Mouse (Mus musculus): Measurements from ENCODE around the gene Lrrc66. TPM values are rescaled to one million over a fixed set of nuclear protein-coding genes. Genes with fewer than 3 reads are reported as not detected.

Lrrc66 gene
- polyA plus RNA-seq, 1 experiment = 8.0 TPM

DNA sequence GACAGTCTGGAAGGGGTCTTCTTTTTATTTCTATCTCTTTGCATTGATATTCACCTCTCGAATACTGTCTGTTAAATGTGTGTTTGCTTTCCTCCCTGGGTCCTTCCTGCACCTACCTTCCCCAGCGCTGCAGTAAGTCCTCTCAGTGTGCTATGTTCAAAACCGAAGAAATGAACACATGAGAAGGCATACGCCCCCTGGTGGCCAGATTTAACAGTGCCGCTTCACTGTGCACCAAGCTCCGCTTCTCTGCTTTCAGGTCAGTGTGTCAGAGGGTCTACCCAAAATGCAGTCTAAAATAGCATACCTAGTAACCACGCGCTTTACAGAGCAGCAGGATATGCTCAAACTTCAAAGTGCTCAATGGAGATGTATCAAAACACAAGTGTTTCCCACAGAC lies 815 bp upstream of the Lrrc66 start:
- peak; percentile 75 for DNase-seq
- whole genome bisulfite sequencing = 56% methylated on average over 8 of the region's 8 CpGs
- no peaks in the 10 kb centered on the region for H3K27me3 ChIP-seq (replicated peaks; ENCODE audit: control insufficient read depth, insufficient read depth, low read length)
- H3K4me3 ChIP-seq (ENCODE audit: insufficient read depth, low read depth, low read length) = no peak overlapping the region
- no peaks in the 10 kb centered on the region for H3K4me1 ChIP-seq (ENCODE audit: control insufficient read depth, insufficient read depth, low read length)
- TF ChIP-seq POLR2A (IDR thresholded peaks at IDR 0.05; ENCODE audit: low read depth, low read length) (no peak), CTCF (conservative IDR thresholded peaks at IDR 0.05; ENCODE audit: insufficient read depth, insufficient read length, low read depth, low read length) (peak; percentile 80)
- no peaks in the 10 kb centered on the region for H3K36me3 ChIP-seq (ENCODE audit: control insufficient read depth, insufficient read depth, low read length)
- no peak overlapping the region for H3K27ac ChIP-seq (ENCODE audit: insufficient read depth, low read depth, low read length)

DNA sequence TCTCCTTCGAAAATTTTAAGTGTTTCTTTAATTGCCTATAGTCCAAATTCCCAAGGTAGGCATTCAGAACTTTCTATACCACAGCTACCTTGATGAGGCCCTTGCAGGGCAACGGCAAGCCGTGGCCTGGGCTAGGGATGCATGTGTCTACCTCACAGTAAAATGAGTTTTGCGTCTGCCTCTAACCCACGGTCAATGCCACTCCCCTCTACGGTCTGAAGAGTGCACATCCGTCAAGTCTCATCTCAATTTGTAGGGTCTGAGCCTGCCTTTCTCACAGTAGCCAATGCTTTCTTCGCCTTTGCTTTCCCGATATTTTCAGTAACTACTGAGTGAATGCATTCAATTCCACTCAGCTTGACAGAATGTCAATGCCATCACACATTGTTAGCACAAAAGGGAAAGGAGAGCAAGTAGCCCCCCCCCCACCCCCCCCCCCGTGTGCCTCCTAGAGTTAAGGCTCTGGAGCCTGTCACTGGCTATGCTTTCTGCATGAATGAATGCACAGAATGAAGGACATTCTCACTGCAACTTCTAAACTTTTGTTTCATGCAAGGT lies 1.2 kb downstream of the Lrrc66 start:
- no peaks in the 10 kb centered on the region for H3K4me1 ChIP-seq (ENCODE audit: control insufficient read depth, insufficient read depth, low read length)
- no peak for DNase-seq
- 64% methylated on average over 10 of the region's 10 CpGs for WGBS
- H3K27ac ChIP-seq (ENCODE audit: insufficient read depth, low read depth, low read length) = peak overlapping the region; percentile 69; the same call in 1 of the 2 replicates
- H3K36me3 ChIP-seq (ENCODE audit: control insufficient read depth, insufficient read depth, low read length) = no peaks in the 10 kb centered on the region
- no peaks in the 10 kb centered on the region for H3K27me3 ChIP-seq (replicated peaks; ENCODE audit: control insufficient read depth, insufficient read depth, low read length)
- TF ChIP-seq POLR2A (IDR thresholded peaks at IDR 0.05; ENCODE audit: low read depth, low read length) (no peak), CTCF (conservative IDR thresholded peaks at IDR 0.05; ENCODE audit: insufficient read depth, insufficient read length, low read depth, low read length) (no peak)
- H3K4me3 ChIP-seq (ENCODE audit: insufficient read depth, low read depth, low read length) = peak overlapping the region; percentile 36

DNA sequence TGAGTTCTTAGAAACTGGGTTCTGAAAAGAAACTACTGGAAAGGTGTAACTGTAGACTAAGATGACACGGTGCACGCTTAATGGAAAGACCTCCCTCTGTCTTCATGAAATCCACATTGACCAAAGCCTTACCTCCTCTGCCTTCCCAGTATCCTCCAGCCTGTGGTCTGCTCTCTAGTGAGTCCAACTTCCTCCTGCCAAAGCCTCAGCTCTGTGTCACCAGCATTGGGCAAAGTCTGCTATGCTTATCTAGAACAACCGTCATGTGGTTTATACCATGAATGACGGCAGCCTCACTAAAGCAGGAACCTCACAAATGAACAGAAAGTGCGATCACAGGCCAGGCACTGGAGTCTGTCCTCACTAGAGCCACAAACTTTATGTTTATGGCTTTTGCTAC lies 2.2 kb downstream of the Lrrc66 start:
- no peak for DNase-seq

DNA sequence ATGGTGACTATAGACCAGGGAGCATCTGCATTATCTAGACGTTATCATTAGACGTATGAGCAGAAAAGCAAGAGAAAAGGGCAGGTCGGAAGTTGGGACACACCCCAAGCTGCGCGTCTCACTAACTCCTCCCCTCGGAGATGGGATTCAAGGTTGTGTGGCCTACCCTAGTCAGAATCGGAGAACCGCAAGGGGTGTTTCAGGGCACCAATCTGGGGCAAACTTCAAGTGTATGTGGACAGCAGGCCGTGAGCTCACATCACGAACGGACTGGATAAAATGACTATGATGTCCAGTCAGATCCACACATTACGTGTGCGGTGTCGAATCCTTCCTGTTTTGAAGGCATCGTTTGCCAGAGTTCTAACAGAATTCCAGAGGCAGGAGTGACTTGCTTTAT lies 4.3 kb downstream of the Lrrc66 start:
- Histone ChIP-seq H3K36me3 (ENCODE audit: control insufficient read depth, insufficient read depth, low read length) (no peaks in the 10 kb centered on the region), H3K4me3 (ENCODE audit: insufficient read depth, low read depth, low read length) (no peak overlapping the region), H3K4me1 (ENCODE audit: control insufficient read depth, insufficient read depth, low read length) (no peaks in the 10 kb centered on the region), H3K27ac (ENCODE audit: insufficient read depth, low read depth, low read length) (no peak overlapping the region), H3K27me3 (replicated peaks; ENCODE audit: control insufficient read depth, insufficient read depth, low read length) (no peaks in the 10 kb centered on the region)
- TF ChIP-seq POLR2A (IDR thresholded peaks at IDR 0.05; ENCODE audit: low read depth, low read length) (no peak), CTCF (conservative IDR thresholded peaks at IDR 0.05; ENCODE audit: insufficient read depth, insufficient read length, low read depth, low read length) (no peak)
- 85% methylated on average over 15 of the region's 15 CpGs for WGBS
- DNase-seq = no peak

More for the DNA sequence above, 2.2 kb downstream of the Lrrc66 start:
- TF ChIP-seq POLR2A (IDR thresholded peaks at IDR 0.05; ENCODE audit: low read depth, low read length) (no peak), CTCF (conservative IDR thresholded peaks at IDR 0.05; ENCODE audit: insufficient read depth, insufficient read length, low read depth, low read length) (no peak)
- Histone ChIP-seq H3K4me1 (ENCODE audit: control insufficient read depth, insufficient read depth, low read length) (no peaks in the 10 kb centered on the region), H3K27me3 (replicated peaks; ENCODE audit: control insufficient read depth, insufficient read depth, low read length) (no peaks in the 10 kb centered on the region), H3K27ac (ENCODE audit: insufficient read depth, low read depth, low read length) (no peak overlapping the region), H3K4me3 (ENCODE audit: insufficient read depth, low read depth, low read length) (no peak overlapping the region; the same call in 1 of the 2 replicates), H3K36me3 (ENCODE audit: control insufficient read depth, insufficient read depth, low read length) (no peaks in the 10 kb centered on the region)
- WGBS = 55% methylated on average over 5 of the region's 5 CpGs

DNA sequence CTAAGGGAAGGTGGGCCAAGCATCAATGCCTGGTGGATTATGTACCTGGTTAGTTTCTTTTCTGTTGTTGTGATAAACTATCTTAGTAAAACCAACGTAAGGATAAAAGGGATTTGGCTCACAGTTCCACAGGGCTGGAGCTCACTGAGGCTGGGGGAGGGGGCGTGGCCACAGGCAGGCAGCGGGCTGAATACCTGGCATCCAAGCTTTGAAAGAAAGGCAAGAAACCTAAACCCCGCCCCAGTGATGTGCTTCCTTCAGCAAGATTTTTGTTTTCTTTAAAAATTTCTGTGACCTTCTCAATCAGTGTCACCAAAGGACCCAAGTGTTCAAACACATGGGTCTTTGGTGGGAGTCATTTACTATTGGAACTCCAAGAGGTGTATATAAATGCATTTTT lies 4.8 kb downstream of the Lrrc66 start:
- TF ChIP-seq POLR2A (IDR thresholded peaks at IDR 0.05; ENCODE audit: low read depth, low read length) (no peak), CTCF (conservative IDR thresholded peaks at IDR 0.05; ENCODE audit: insufficient read depth, insufficient read length, low read depth, low read length) (no peak)
- no peaks in the 10 kb centered on the region for H3K36me3 ChIP-seq (ENCODE audit: control insufficient read depth, insufficient read depth, low read length)
- no peak for DNase-seq
- 65% methylated on average over 4 of the region's 4 CpGs for WGBS
- H3K27ac ChIP-seq (ENCODE audit: insufficient read depth, low read depth, low read length) = no peak overlapping the region
- H3K27me3 ChIP-seq (replicated peaks; ENCODE audit: control insufficient read depth, insufficient read depth, low read length) = no peaks in the 10 kb centered on the region
- no peak overlapping the region for H3K4me3 ChIP-seq (ENCODE audit: insufficient read depth, low read depth, low read length)
- no peaks in the 10 kb centered on the region for H3K4me1 ChIP-seq (ENCODE audit: control insufficient read depth, insufficient read depth, low read length)

GRCm38 (mm10) chr5:73626842-73627241 lies 5.5 kb downstream of the Lrrc66 start:
- TF ChIP-seq POLR2A (IDR thresholded peaks at IDR 0.05; ENCODE audit: low read depth, low read length) (no peak), CTCF (conservative IDR thresholded peaks at IDR 0.05; ENCODE audit: insufficient read depth, insufficient read length, low read depth, low read length) (no peak)
- Histone ChIP-seq H3K36me3 (ENCODE audit: control insufficient read depth, insufficient read depth, low read length) (no peaks in the 10 kb centered on the region), H3K4me3 (ENCODE audit: insufficient read depth, low read depth, low read length) (no peak overlapping the region), H3K27me3 (replicated peaks; ENCODE audit: control insufficient read depth, insufficient read depth, low read length) (no peaks in the 10 kb centered on the region), H3K27ac (ENCODE audit: insufficient read depth, low read depth, low read length) (no peak overlapping the region), H3K4me1 (ENCODE audit: control insufficient read depth, insufficient read depth, low read length) (no peaks in the 10 kb centered on the region)
- no peak for DNase-seq
- 87% methylated on average over 7 of the region's 7 CpGs for WGBS

DNA sequence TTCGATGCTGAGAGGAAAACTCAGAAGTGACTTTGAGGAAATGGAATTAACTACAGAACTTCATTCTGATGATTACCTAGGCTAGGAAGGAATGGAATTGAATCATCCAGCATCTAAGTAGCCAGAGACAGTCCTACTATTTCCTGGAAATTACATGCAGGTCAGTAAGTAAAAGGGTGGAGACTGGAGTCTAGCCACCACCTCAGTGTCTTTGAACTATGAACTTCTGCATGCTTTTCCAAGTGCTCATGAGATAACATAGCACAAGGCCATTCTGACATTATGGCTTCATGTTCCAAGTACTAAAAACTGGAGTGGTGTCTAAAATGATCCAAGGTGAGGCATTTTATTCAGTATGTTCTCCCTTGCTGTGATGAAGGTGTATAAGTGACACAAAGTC lies 6.8 kb downstream of the Lrrc66 start:
- H3K36me3 ChIP-seq (ENCODE audit: control insufficient read depth, insufficient read depth, low read length) = no peaks in the 10 kb centered on the region
- TF ChIP-seq POLR2A (IDR thresholded peaks at IDR 0.05; ENCODE audit: low read depth, low read length) (no peak), CTCF (conservative IDR thresholded peaks at IDR 0.05; ENCODE audit: insufficient read depth, insufficient read length, low read depth, low read length) (no peak)
- no peaks in the 10 kb centered on the region for H3K4me1 ChIP-seq (ENCODE audit: control insufficient read depth, insufficient read depth, low read length)
- 65% methylated on average over 1 of the region's 1 CpGs for WGBS
- no peaks in the 10 kb centered on the region for H3K27me3 ChIP-seq (replicated peaks; ENCODE audit: control insufficient read depth, insufficient read depth, low read length)
- no peak overlapping the region for H3K27ac ChIP-seq (ENCODE audit: insufficient read depth, low read depth, low read length)
- no peak overlapping the region for H3K4me3 ChIP-seq (ENCODE audit: insufficient read depth, low read depth, low read length)
- DNase-seq = no peak
